Mouse (Mus musculus) testis, adult 2 months (tissue): Measurements from ENCODE around the gene Nfic.

Experiments used
- CTCF ChIP-seq: fragments of 200-500 bp; IDR thresholded peaks from 2 replicates; pipeline ENCODE4 v1.5.1; 2012; ENCODE audit warnings: low read depth, mild to moderate bottlenecking, inconsistent platforms, low read length, moderate library complexity; ENCODE audit not compliant: control insufficient read depth, insufficient read depth, insufficient replicate concordance
- POLR2A ChIP-seq: fragments of 200-500 bp; IDR thresholded peaks from 2 replicates; pipeline ENCODE4 v1.6.1; 2012; ENCODE audit warnings: low read depth, mild to moderate bottlenecking, inconsistent platforms, low read length, moderate library complexity; ENCODE audit not compliant: control insufficient read depth

DNA sequence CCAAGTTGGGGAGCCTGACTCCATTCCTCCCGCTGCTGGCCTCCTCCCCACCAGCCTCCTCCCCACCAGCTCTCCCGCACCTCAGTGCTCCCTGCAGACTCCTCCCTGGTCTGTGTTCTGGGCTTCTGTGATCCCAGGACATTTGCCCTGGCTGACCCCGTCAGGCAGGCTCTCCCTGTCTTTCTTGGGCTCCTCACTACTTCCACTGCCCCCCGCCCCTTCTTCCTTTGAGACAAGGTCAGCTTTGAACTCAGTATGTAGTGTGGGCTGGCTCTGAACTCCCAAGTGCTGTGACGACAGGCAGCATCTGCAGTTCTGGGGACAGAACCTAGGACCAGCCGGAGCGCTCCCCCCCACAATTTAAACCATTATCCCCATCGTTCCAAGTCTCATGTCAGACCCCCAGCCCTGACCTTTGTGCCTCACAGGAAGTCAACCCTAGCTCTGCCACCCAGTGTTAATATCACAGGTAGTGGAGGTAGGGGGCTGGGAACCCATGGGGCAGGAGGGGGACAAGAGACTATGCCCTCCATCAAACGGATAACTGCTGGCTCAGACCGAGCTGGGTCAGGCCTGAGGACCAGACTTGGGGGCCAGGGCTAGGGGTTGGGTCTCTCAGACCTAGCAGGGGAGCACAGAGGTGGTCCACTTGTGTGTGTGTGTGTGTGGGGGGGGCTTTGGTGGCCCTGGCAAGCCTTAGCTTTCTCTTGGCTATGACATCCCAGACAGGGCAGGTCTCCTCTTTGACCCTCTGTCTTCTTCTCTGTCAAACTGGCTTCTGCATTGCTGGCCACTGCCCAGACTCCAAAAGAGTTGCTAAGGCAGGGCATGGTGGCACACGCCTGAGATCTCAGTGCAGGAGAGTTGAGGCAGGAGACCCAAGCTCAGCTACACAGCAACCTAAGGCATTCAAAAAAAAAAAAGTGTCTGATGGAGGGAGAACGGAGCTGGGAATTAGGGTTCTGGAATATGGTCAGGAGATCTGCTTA lies 37.9 kb downstream of the Nfic start:
- no peak for TF ChIP-seq CTCF
- TF ChIP-seq POLR2A, result no peak
